Mouse (Mus musculus) left cerebral cortex, adult 18-20 months (tissue): ENCODE measurements around the gene Amz2. TPM values are rescaled to one million over a fixed set of nuclear protein-coding genes. Genes with fewer than 3 reads are reported as not detected.

Experiments
- DNase-seq, 2 experiments: peaks; one replicate each; pipeline ENCODE4 v3.0.0; 2021 to 2022; ENCODE audit warnings: low spot score in 2 of 2, mixed read lengths in 1 of 2
- long read RNA-seq, 2 experiments: library from polyadenylated mRNA; stranded (forward); transcript quantifications; one replicate each; pipeline ENCODE4 v2.0.0; 2021
- total RNA-seq, 2 experiments: library from RNA; stranded (reverse); gene quantifications; 2 replicates each; pipeline ENCODE4 v1.2.3; 2021

Amz2 gene
- 10 to 100 TPM; 49.2 to 56.1 TPM for total RNA-seq
- long read RNA-seq, experiment 1, transcript Amz2-203 (8 exons, 1,832 nt): minor isoform, 5 of 25 reads
- long read RNA-seq, experiment 1, transcript Amz2-202 (9 exons, 2,816 nt): major isoform, 11 of 25 reads
- long read RNA-seq, experiment 1, partial matches to known transcripts: 1 of 25 reads
- long read RNA-seq, experiment 1, other reads (novel, unspliced or antisense): 8 of 25 reads
- long read RNA-seq, experiment 2, transcript Amz2-202 (9 exons, 2,816 nt): major isoform, 9 of 18 reads
- long read RNA-seq, experiment 2, transcript Amz2-203 (8 exons, 1,832 nt): minor isoform, 5 of 18 reads
- long read RNA-seq, experiment 2, partial matches to known transcripts: 1 of 18 reads
- long read RNA-seq, experiment 2, other reads (novel, unspliced or antisense): 3 of 18 reads

DNA sequence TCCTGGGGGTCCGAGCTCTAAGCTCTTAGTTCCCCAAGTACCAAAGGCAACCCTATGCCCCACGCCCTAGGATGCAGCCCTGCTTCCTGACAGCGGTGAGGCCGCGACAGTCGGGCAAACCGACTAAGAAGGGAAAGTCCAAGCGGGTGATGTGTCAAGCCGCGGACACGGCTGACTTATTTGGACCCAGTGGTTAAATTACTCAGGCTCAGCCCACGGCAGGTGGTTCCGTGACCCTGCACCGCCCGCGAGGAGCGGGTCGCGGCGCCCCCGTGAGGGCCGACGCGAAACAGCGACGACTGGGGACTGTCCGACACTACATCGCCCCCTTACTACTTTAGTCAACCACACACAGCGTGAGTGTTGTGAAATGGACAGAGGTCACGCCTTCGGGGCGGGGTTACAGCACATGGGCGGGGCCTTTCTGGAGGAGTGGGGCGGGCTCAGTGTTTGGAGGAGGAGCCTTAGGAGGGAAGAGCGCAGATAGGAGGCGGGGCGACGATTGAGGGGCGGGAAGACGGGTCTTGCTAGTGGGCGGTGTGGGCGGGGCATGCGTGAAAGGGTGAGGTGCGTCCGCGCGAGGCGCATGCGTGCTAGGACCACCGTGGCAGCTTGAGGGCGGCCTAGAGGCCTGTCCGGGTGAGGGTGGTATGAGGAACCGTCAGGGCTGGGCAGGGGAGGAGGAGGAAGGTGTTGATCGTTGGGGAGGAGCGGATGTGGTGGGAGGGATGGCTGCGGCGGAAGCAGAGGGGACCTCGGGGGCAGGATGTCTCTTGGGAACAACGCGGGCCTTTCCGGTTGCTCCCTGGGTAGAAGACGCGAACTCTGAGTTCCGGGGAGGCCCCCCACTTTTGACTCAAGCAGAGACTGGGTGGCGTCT is at the start of gene Amz2:
TSS of gene Amz2 (plus strand) at position 555 of the 880 bp plus-strand sequence.
- peak; percentile 97 to 98 for DNase-seq

DNA sequence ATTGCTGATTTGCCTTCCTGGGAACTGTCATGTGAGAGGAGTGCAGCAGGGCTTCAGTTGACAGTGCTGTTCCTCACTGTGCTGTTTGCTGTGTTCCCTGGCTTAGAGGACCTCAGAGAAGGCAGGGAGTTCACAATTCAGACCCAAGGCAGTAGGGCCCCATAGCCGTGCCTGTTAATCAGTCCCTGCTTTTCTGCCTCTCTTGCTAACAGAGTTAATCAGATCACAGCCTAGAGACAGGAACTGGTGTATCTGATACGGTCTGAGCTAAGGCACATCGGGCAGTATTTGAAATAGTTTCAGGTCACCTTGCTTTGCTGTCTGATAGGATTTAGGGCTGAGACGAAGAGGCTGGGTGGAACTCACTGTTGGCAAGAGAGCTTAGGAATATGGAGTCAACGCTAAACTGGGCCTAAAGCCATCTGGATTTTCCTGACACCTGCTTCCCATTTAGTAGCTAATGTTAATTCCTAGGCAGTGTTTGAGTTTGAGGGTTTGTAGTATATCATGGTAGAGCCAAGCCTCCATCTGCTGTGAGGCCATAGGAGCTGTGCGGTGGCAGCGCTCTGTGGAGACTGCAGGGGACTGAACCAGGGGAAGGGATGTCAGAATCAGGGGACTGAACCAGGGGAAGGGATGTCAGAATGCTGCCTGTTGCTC is 49.1 kb upstream of the Amz2 start:
- no peak for DNase-seq

DNA sequence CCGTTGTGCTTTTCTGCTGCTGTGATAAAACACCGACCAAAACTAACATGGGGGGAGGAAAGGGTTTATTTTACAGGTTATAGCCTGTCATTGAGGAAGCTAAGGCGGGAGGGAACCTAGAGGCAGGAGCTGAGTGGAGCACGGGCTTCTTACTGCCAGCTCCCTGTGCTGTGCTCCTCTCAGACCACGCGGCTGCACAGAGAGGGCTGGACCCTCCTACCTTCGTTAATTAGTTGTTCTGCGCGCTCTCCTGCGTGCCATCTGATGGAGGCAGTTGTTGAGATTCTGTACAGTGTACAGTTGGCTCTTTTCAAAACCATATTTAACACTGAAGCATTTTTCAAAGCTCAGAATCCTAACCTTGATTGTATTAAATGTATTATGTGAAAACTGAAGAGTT is 48.3 kb upstream of the Amz2 start:
- DNase-seq: no peak

GRCm38 (mm10) chr11:109378051-109378450 is 47.7 kb upstream of the Amz2 start:
- no peak for DNase-seq

DNA sequence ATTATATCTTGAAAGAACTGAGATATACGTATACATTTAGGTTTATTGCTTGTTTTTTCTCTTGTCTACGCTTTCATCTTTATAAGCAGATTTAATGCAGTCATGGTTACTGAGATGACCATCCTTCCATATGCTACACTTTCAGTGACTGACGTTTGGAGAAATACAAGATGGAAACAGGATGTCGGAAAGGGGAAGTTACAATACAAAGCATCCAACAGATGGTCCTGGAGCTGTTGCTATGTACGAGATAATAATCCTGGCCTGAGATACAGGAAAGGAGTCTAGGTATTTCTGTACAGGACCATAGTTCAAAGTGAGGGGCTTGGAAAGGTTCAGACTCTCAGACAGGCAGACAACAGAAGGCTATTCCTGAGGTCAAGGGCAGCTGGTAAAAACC is 45.1 kb upstream of the Amz2 start:
- no peak for DNase-seq

DNA sequence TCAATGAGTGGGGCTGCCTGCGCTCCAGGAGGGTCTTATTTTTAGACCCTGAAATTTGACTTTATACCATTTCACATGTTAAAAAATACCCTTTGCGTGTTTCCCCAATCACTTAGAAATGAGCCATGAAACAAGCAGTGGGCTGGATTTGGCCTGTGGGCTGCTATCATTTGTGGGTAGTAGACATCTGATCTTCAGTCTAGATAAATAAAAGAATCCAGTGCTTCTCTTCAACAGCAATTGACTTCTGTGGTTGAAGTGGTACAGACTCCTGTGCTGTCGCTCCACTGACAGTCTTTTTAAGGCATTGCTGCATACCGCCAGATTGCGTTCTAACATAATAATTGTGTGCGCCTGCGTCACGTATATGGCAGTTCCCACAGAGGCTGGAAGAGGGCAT is 40.5 kb upstream of the Amz2 start:
- no peak for DNase-seq

- DNase-seq: no peak
Observed at GRCm38 (mm10) chr11:109389046-109389445, 36.7 kb upstream of the Amz2 start.

GRCm38 (mm10) chr11:109391200-109391599 is 34.5 kb upstream of the Amz2 start:
- no peak for DNase-seq

DNA sequence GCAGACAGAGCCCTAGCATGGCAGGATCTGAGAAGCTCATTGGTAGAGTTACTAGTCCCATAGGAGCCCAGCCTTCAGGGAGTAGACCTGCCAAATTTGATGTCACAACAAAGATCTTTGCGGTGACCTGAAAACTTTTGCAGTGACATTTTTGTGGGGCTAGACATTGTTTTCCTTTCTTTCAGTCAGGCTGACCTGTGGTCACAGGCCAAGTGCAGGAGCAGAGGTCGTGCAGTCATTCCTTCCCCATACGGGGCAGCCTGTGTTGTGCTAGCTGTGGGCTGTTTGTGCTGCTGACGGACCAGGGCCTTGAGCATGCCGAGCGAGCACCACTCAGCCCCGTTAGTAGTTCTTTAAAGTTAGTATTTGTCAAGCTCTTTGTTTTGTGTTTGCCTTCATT is 34.0 kb upstream of the Amz2 start:
- no peak for DNase-seq

- DNase-seq: no peak
Observed at GRCm38 (mm10) chr11:109392601-109393000, 33.1 kb upstream of the Amz2 start.

DNA sequence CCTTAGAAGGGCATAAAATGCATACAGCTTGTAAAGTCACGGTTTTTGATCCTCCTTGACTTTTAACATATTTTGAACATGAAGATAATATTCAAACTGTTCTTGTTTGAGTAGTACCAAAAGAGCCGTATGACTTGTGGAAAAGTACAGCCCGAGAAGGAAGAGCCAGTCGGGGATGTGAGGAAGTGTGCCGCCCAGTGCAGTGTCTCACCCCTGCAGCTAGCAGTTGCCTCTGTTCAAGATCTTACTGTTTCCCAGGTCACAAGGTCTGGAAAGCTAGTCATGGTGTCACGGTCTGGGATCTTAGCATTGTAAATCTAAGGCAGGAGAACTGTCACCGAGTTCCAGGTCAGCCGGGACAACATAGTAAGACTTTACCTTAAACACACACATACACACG is 31.0 kb upstream of the Amz2 start:
- no peak for DNase-seq

GRCm38 (mm10) chr11:109395291-109395690 is 30.5 kb upstream of the Amz2 start:
- DNase-seq: no peak

DNA sequence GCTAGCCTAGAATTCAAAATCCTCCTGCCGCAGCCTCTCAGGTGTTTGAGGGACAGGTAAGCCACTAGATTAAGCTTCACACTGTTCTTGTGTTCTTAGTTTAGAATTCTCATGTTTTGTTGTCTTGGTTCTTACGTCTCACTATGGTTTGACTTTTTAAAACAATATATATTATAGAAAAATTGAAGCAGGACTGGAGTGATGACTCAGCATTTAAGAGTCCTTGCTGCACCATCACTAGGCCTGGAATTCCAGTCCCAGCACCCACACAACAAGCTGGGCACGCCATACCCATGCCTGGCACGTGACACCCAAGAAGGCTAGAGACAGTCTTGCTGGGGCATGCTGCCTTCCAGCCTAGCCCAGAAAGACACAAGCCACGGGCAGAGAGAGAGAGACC is 19.3 kb upstream of the Amz2 start:
- DNase-seq: no peak

DNA sequence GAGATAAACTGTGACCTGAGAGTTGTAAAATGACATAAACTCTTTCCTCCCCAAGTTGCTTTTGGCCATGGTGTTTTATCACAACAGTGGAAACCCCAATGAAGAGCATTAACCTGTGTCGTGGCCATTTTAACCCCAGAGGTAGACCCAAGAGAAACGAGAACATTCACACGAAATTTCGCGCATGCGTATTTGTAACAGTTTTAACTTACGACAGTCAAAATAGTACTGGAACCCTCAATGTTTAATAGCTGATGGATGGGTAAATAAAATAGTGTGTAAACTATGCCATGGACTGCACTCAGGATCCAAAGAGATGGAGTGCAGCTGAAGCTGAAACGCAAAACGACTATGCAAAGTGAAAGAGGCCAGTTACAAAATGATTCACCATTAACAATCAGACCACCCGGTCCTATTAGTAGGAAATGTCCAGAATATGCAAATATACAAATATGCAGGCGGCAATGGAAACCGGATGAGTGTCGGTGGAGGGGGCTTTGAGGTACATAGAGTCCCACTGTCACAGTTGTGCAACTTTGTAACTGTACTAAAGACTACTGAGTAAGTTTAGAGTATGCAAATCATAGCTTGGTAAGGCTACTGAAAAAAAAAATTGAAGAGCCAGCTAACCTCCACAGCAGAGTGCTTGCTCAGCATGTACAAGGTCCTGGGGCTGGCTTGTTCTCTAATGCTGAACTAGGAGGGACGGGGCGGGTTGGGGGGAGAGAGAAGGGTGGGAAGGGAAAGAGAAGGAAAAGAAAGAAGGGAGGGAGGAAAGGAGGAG is 15.4 kb upstream of the Amz2 start:
- DNase-seq: no peak

GRCm38 (mm10) chr11:109413617-109414016 is 12.1 kb upstream of the Amz2 start, which contains the start of gene 9930022D16Rik:
9930022D16Rik (plus strand) TSS chr11:109413917.
- DNase-seq: no peak

- no peak for DNase-seq
Observed at GRCm38 (mm10) chr11:109414802-109415201, 10.9 kb upstream of the Amz2 start.

DNA sequence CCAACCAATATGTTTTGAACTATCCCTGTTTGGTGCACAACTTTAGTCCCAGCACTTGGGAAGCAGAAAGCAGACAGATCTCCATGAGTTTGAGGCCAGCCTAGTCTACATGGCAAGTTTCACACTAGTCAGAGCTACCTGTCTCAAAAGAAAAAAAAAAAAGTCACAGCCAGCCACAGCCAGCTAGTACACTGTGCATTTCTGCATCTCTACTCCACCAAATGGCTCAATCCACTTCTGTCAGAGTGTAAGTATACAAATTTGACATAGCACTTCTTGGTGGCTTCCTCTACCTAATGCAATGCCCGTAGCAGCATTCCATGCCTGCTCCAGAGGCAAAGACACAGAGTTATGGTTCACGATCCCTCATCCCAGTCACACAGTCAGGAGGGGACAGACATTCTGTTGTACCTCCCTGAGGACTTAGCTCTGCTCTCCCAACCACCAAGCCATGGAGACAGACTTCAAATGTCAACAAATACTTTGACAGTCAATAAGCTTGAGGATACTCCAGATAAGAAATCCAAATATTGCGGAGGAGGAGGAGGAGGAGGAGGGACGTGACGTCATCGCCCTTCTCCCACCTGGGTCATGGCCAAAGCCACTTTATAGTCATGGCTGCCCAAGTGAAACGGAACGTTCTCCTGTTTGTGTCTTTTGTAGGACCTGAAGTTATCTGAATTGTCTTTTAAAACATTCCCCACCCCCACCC is 8.9 kb upstream of the Amz2 start:
- DNase-seq: no peak

DNA sequence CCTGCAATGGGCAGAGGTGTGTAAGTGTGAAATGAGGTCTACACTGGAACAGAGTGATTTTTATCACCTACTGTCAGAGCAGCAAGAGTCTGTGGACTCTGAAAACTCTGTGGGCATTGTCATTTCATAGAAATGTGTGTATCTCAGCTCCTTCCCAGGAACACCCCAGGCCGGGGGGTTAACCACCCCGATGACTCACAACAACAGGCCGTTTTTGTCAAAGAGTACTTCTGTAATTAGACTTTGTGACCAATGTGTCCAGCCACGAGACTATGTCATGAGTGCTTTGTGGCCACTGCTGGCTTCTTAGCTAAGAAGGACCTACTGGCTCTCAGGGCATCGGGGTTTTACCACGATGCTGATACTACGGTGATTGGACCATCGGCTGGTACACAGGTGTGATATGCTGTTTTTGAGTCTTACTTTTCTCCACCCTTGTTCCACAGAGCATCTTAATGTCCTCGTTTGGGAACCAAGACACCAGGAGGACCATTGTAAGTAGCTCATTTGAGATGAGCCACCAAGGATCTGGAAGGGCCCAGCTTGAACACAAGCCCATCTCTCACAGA is 8.2 kb upstream of the Amz2 start:
- DNase-seq: no peak

GRCm38 (mm10) chr11:109419461-109419860 is 6.3 kb upstream of the Amz2 start:
- no peak for DNase-seq
